Mouse (Mus musculus): Measurements from ENCODE around the gene Mboat2.

- TF ChIP-seq CTCF (IDR thresholded peaks at IDR 0.05; ENCODE audit: low read depth) (no peak), EP300 (IDR thresholded peaks at IDR 0.05; ENCODE audit: low read depth) (no peak)
Measured at GRCm38 (mm10) chr12:24925276-24925675, 94.6 kb downstream of the Mboat2 start.

Measured in heart, postnatal 0 days (tissue).